Mouse (Mus musculus) hindbrain, postnatal 0 days (tissue): ENCODE measurements around the gene Sf1. TPM values are rescaled to one million over a fixed set of nuclear protein-coding genes. Genes with fewer than 3 reads are reported as not detected.

ENCODE experiments used
- ATAC-seq: fragments of 200-750 bp; cut with Nextera tagmentation; 2 replicates; pipeline ENCODE4 v1.8.0; 2017; ENCODE audit warnings: mild to moderate bottlenecking, moderate TSS enrichment, moderate library complexity
- DNase-seq: peaks from one replicate; pipeline ENCODE4 v3.0.0-alpha.2; 2015; ENCODE audit warnings: low spot score
- H3K27ac ChIP-seq: fragments of 300-500 bp; sonication (generic); 2 replicates; pipeline ENCODE4 v1.5.1; 2014; ENCODE audit warnings: mild to moderate bottlenecking
- H3K27me3 ChIP-seq: fragments of 300-500 bp; sonication (generic); 2 replicates; pipeline ENCODE4 v1.6.1; 2014; ENCODE audit warnings: low read length, mixed read lengths; ENCODE audit not compliant: insufficient read depth
- H3K36me3 ChIP-seq: fragments of 300-500 bp; sonication (generic); 2 replicates; pipeline ENCODE4 v1.6.1; 2014; ENCODE audit warnings: low read length, mixed read lengths; ENCODE audit not compliant: insufficient read depth
- H3K4me1 ChIP-seq: fragments of 300-500 bp; sonication (generic); 2 replicates; pipeline ENCODE4 v1.6.1; 2014; ENCODE audit warnings: antibody characterized with exemption, low read length, mixed read lengths; ENCODE audit not compliant: insufficient read depth
- H3K4me2 ChIP-seq: fragments of 300-500 bp; sonication (generic); 2 replicates; pipeline ENCODE4 v1.6.1; 2014; ENCODE audit warnings: low read depth, mild to moderate bottlenecking, low read length, moderate library complexity, mixed read lengths
- H3K4me3 ChIP-seq: fragments of 300-500 bp; sonication (generic); 2 replicates; pipeline ENCODE4 v1.5.1; 2014; ENCODE audit warnings: low read length
- H3K9ac ChIP-seq: fragments of 300-500 bp; sonication (generic); replicated peaks from 2 replicates; pipeline ENCODE4 v1.6.1; 2014; ENCODE audit warnings: mild to moderate bottlenecking, low read length, moderate library complexity, mixed read lengths
- H3K9me3 ChIP-seq: fragments of 300-500 bp; sonication (generic); 2 replicates; pipeline ENCODE4 v1.6.1; 2016; ENCODE audit warnings: low read length, mixed read lengths
- CTCF ChIP-seq: IDR thresholded peaks from 2 replicates; pipeline ENCODE4 v1.5.1; 2016; ENCODE audit warnings: antibody characterized with exemption, control low read depth, low read depth
- WGBS: fragments of 180-500 bp; shearing (Covaris S2); extraction: QIAGEN DNeasy Blood & Tissue Kit; methylation state at CpG from one replicate; pipeline ENCODE4 v1.1.7; 2014; 5-methylcytosine and 5-hydroxymethylcytosine counted together
- polyA plus RNA-seq: library from polyadenylated mRNA; unstranded; fragments of >200 nt; fragmentation: Nextera tagmentation; extraction: Ambion mirVana; gene quantifications from 2 replicates; pipeline ENCODE4 v1.2.1, GENCODE M21; 2015
- total RNA-seq: library from RNA; depleted of rRNA; stranded (reverse); fragments of >200 nt; gene quantifications from 2 replicates; pipeline ENCODE4 v1.2.3, GENCODE M21; 2014

Gene Sf1
- total and polyA plus RNA-seq, 2 experiments from 2014 or later: 84.9 to 89.0 TPM

- Histone ChIP-seq H3K4me3 (no peak overlapping the region), H3K9ac (no peak overlapping the region), H3K27ac (no peak overlapping the region), H3K36me3 (0 out of 2 replicates have a peak, but pooled peaks cover 5% of the 10 kb centered on the region), H3K9me3 (no peaks in the 10 kb centered on the region), H3K4me1 (no peaks in the 10 kb centered on the region), H3K27me3 (no peaks in the 10 kb centered on the region), H3K4me2 (no peak overlapping the region)
- no peak for TF ChIP-seq CTCF
- DNase-seq (no peak), ATAC-seq (no peak)
- 86% methylated on average over 33 of the region's 33 CpGs for WGBS
These were observed 41.5 kb upstream of the Sf1 start for GRCm38 (mm10) chr19:6321786-6322621.

- no peak overlapping the region for H3K4me2 ChIP-seq
- no peaks in the 10 kb centered on the region for H3K9me3 ChIP-seq
- H3K36me3 ChIP-seq: no peaks in the 10 kb centered on the region
- no peaks in the 10 kb centered on the region for H3K27me3 ChIP-seq
- no peak overlapping the region for H3K9ac ChIP-seq
- no peak overlapping the region for H3K27ac ChIP-seq
- TF ChIP-seq CTCF: no peak
- ATAC-seq (no peak), DNase-seq (no peak)
- WGBS: 87% methylated on average over 9 of the region's 9 CpGs
- no peak overlapping the region for H3K4me3 ChIP-seq
- no peaks in the 10 kb centered on the region for H3K4me1 ChIP-seq
These were observed 38.7 kb upstream of the Sf1 start for GRCm38 (mm10) chr19:6324751-6325150.

GRCm38 (mm10) chr19:6331178-6331577 is 32.3 kb upstream of the Sf1 start:
- H3K36me3 ChIP-seq: no peaks in the 10 kb centered on the region
- H3K9me3 ChIP-seq: no peaks in the 10 kb centered on the region
- no peak overlapping the region for H3K4me2 ChIP-seq
- TF ChIP-seq CTCF: no peak
- no peaks in the 10 kb centered on the region for H3K27me3 ChIP-seq
- H3K9ac ChIP-seq: no peak overlapping the region
- ATAC-seq: no peak
- no peak for DNase-seq
- H3K4me1 ChIP-seq: no peaks in the 10 kb centered on the region; the same call in 1 of the 2 replicates
- no peak overlapping the region for H3K27ac ChIP-seq
- H3K4me3 ChIP-seq: no peak overlapping the region
- 64% methylated on average over 5 of the region's 5 CpGs for WGBS

GRCm38 (mm10) chr19:6331719-6332516 is 31.6 kb upstream of the Sf1 start:
- Histone ChIP-seq H3K4me3 (no peak overlapping the region), H3K9me3 (no peaks in the 10 kb centered on the region), H3K27me3 (no peaks in the 10 kb centered on the region), H3K9ac (no peak overlapping the region), H3K4me2 (peak overlapping the region; percentile 25), H3K36me3 (no peaks in the 10 kb centered on the region; the same call in 1 of the 2 replicates), H3K4me1 (peaks cover 5% of the 10 kb centered on the region), H3K27ac (no peak overlapping the region)
- 20% methylated on average over 13 of the region's 13 CpGs for WGBS
- peak; percentile 96 for TF ChIP-seq CTCF
- ATAC-seq (no peak), DNase-seq (peak; percentile 89)

- Histone ChIP-seq H3K4me2 (peak overlapping the region; percentile 96), H3K4me1 (peaks cover 7% of the 10 kb centered on the region), H3K36me3 (peaks cover 15% of the 10 kb centered on the region), H3K9me3 (no peaks in the 10 kb centered on the region), H3K4me3 (0 out of 2 replicates have a peak overlapping the region, but pooled peaks have one; percentile 81), H3K27me3 (no peaks in the 10 kb centered on the region), H3K27ac (peak overlapping the region; percentile 60), H3K9ac (no peak overlapping the region)
- ATAC-seq (no peak), DNase-seq (no peak)
- 71% methylated on average over 9 of the region's 9 CpGs for WGBS
- TF ChIP-seq CTCF: no peak
These were observed 29.5 kb upstream of the Sf1 start for GRCm38 (mm10) chr19:6333761-6334595.
